Mouse (Mus musculus): ENCODE results near the gene Ppp2r1b.

- no peak for TF ChIP-seq CTCF (IDR thresholded peaks at IDR 0.05; ENCODE audit: low read depth, low read length)
- TF ChIP-seq POLR2A (IDR thresholded peaks at IDR 0.05; ENCODE audit: borderline replicate concordance, low read depth, low read length), result no peak
Measured at GRCm38 (mm10) chr9:50855780-50856179, 10.7 kb downstream of the Ppp2r1b start.

Measured in bone marrow macrophage, adult 2 months (primary cell).